ENCODE assay signal across 8 mouse cellular contexts in the genomic region with DNA sequence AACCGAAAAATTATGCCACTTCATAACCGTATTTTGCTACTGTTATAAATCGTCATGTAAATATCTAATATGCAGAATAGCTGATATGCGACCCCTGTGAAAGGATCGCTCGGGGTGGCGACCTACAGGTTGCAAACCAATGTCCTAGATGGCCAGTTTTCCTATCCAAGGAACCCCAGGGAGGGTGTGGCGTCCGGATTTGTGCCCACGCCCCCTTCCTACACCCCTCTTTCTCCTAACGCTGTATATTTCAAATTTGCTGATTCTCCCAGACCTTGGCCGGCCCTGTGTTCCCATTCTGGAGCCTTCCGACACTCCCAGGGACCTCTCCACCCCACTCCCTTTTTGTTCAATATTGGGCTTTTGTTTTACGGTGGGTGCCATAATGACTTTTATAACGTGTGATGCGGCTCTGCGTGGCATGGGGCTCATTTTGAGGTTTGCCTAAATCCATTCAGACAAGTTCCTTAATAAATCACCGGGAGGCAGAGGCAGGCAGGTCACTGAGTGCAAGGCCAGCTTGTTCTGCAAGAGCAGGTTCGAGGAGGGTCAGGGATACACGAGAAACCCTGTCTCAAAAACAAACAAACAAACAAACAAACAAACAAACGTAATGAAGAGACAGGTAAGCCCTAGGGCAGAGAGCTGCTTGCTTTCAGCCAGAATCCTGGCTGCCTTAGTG. TPM values are rescaled to one million over a fixed set of nuclear protein-coding genes. Genes with fewer than 3 reads are reported as not detected.
DNase-seq lines count a peak whose midpoint lies in the region; ATAC-seq and TF ChIP-seq lines count a peak whose summit lies in the region.

No protein-coding gene starts in this region.

- peaks cover 13% of the 10 kb centered on the region for H3K27me3 ChIP-seq in CH12.LX (replicated peaks)
- H3K27me3 ChIP-seq in heart, postnatal 0 days (ENCODE audit: control insufficient read depth, insufficient read depth, low read length): no peaks in the 10 kb centered on the region
- no peaks in the 10 kb centered on the region for H3K27me3 ChIP-seq in liver, embryonic 14.5 days (ENCODE audit: control insufficient read depth, insufficient read depth, low read length)

- no peak for TF ChIP-seq CTCF in gastrocnemius, adult 2 months (IDR thresholded peaks at IDR 0.05)
- no peak for TF ChIP-seq CTCF in CH12.LX (conservative IDR thresholded peaks at IDR 0.05 in 1 of 2, IDR thresholded peaks at IDR 0.05 in 1 of 2; ENCODE audit: low read depth in 2 of 2, low read length in 2 of 2)
- no peak for TF ChIP-seq CTCF in heart, postnatal 0 days (IDR thresholded peaks at IDR 0.05; ENCODE audit: low read depth)
- TF ChIP-seq CTCF in liver, embryonic 14.5 days (IDR thresholded peaks at IDR 0.05; ENCODE audit: low read depth): no peak

- H3K4me1 ChIP-seq in CH12.LX (ENCODE audit: control insufficient read depth in 1 of 2, insufficient read depth in 2 of 2): peaks cover 9 to 11% of the 10 kb centered on the region in 2 experiments
- H3K4me1 ChIP-seq in heart, postnatal 0 days (ENCODE audit: control insufficient read depth, insufficient read depth): peaks cover 11% of the 10 kb centered on the region; the same call in 1 of the 2 replicates
- peaks cover 2 to 11% of the 10 kb centered on the region in 2 experiments; a peak in 3 of 4 replicates for H3K4me1 ChIP-seq in liver, embryonic 14.5 days (replicated peaks; ENCODE audit: control insufficient read depth in 2 of 2, insufficient read depth in 2 of 2, low read length in 1 of 2)

- peaks cover 0 to 4% of the 10 kb centered on the region in 2 experiments for H3K36me3 ChIP-seq in CH12.LX (replicated peaks in 1 of 2; ENCODE audit: control insufficient read depth in 1 of 2, insufficient read depth in 1 of 2, low read length in 1 of 2)
- no peaks in the 10 kb centered on the region for H3K36me3 ChIP-seq in heart, postnatal 0 days (replicated peaks; ENCODE audit: control insufficient read depth, insufficient read depth, low read length)
- no peaks in the 10 kb centered on the region for H3K36me3 ChIP-seq in liver, embryonic 14.5 days (replicated peaks; ENCODE audit: control insufficient read depth, insufficient read depth, low read depth)

- no peak for DNase-seq in gastrocnemius, adult 2 months
- DNase-seq in gastrocnemius, postnatal 10 days: no peak
- DNase-seq in CH12.LX (ENCODE audit: extremely low read depth): no peak
- DNase-seq in heart, postnatal 0 days (ENCODE audit: low spot score): no peak
- no peak for DNase-seq in liver, embryonic 14.5 days (ENCODE audit: low read depth in 3 of 3, low spot score in 3 of 3)
- DNase-seq in left cerebral cortex, adult 9 months (ENCODE audit: low spot score in 2 of 2): no peak
- no peak for DNase-seq in adrenal gland, postnatal 36 days
- DNase-seq in urinary bladder, adult 18-20 months (ENCODE audit: low spot score in 2 of 2): no peak

- H3K79me2 ChIP-seq in CH12.LX (replicated peaks; ENCODE audit: control insufficient read depth, extremely low read depth, insufficient read depth, poor library complexity, severe bottlenecking): no peaks in the 10 kb centered on the region

- in situ Hi-C loops in CH12.LX (cut with MboI; ENCODE audit: low pct_ligation_motif_present, low pct_unique_long_range_greater_than_20kb, low sequenced_read_pairs): loop anchor here (5.0 kb wide), 1 partner anchor 151 kb away; no protein-coding TSS in a partner anchor

- TF ChIP-seq RAD21 in CH12.LX (IDR thresholded peaks at IDR 0.05; ENCODE audit: low read depth, low read length): no peak

- intact Hi-C loops in gastrocnemius, adult 2 months (cut with DNase I): no loop called here

- TF ChIP-seq POLR2A in CH12.LX (IDR thresholded peaks at IDR 0.05; ENCODE audit: low read depth, low read length): no peak

- WGBS in heart, postnatal 0 days: 26% methylated on average over 21 of the region's 21 CpGs
- 22% methylated on average over 21 of the region's 21 CpGs for WGBS in liver, embryonic 14.5 days (ENCODE audit: insufficient replicate concordance)

- H3K9me3 ChIP-seq in CH12.LX (replicated peaks; ENCODE audit: low read length): no peaks in the 10 kb centered on the region
- H3K9me3 ChIP-seq in heart, postnatal 0 days (replicated peaks; ENCODE audit: control insufficient read depth, low read length): no peaks in the 10 kb centered on the region
- H3K9me3 ChIP-seq in liver, embryonic 14.5 days (ENCODE audit: control insufficient read depth, low read length): no peaks in the 10 kb centered on the region

- H3K4me3 ChIP-seq in gastrocnemius, adult 2 months: peak overlapping the region; percentile 84
- peak overlapping the region; percentile 68 to 80 (median 71) for H3K4me3 ChIP-seq in CH12.LX (replicated peaks in 1 of 3; ENCODE audit: low read depth in 2 of 3, low read length in 2 of 3, poor library complexity in 1 of 3)
- H3K4me3 ChIP-seq in heart, postnatal 0 days (ENCODE audit: low read depth, low read length): peak overlapping the region; percentile 66
- peak overlapping the region; percentile 69 to 79 for H3K4me3 ChIP-seq in liver, embryonic 14.5 days (ENCODE audit: insufficient read depth in 1 of 2, low read depth in 2 of 2, low read length in 2 of 2)

- peak overlapping the region; percentile 64 for H3K9ac ChIP-seq in CH12.LX (ENCODE audit: insufficient read depth, low read depth)
- H3K9ac ChIP-seq in heart, postnatal 0 days (replicated peaks; ENCODE audit: low read depth, low read length): peak overlapping the region; percentile 67
- peak overlapping the region; percentile 74 for H3K9ac ChIP-seq in liver, embryonic 14.5 days (replicated peaks)

- no peak for ATAC-seq in heart, postnatal 0 days (ENCODE audit: insufficient read depth, low read depth)
- ATAC-seq in liver, embryonic 14.5 days (ENCODE audit: insufficient read depth): no peak

- peak overlapping the region; percentile 98 for H3K27ac ChIP-seq in gastrocnemius, adult 2 months
- H3K27ac ChIP-seq in CH12.LX (ENCODE audit: insufficient read depth, low read depth): no peak overlapping the region
- H3K27ac ChIP-seq in heart, postnatal 0 days (ENCODE audit: low read depth): peak overlapping the region; percentile 73; the same call in 1 of the 2 replicates
- H3K27ac ChIP-seq in liver, embryonic 14.5 days: peak overlapping the region; percentile 66

- no peak for TF ChIP-seq EP300 in CH12.LX (IDR thresholded peaks at IDR 0.05; ENCODE audit: low read length)
- no peak for TF ChIP-seq EP300 in heart, postnatal 0 days (IDR thresholded peaks at IDR 0.05; ENCODE audit: low read depth)
- TF ChIP-seq EP300 in liver, embryonic 14.5 days (IDR thresholded peaks at IDR 0.05; ENCODE audit: low read depth): no peak

- H3K4me2 ChIP-seq in CH12.LX (ENCODE audit: insufficient read depth, low read depth, poor library complexity, severe bottlenecking): peak overlapping the region; percentile 87
- H3K4me2 ChIP-seq in heart, postnatal 0 days (ENCODE audit: low read depth, low read length): peak overlapping the region; percentile 91
- H3K4me2 ChIP-seq in liver, embryonic 14.5 days (ENCODE audit: low read depth): peak overlapping the region; percentile 96

- dilution Hi-C loops in CH12.LX (cut with MboI; ENCODE audit: extremely low pct_ligation_motif_present, extremely low pct_unique_long_range_greater_than_20kb, low sequenced_read_pairs): no loop called here

TF ChIP-seq in CH12.LX, 34 proteins besides CTCF, POLR2A, EP300 and RAD21:
- no peak for TF ChIP-seq POLR2AphosphoS2 (IDR thresholded peaks at IDR 0.05; ENCODE audit: low read depth, low read length)
- no peak for TF ChIP-seq ZKSCAN1 (IDR thresholded peaks at IDR 0.05; ENCODE audit: borderline replicate concordance, low read depth, low read length)
- TF ChIP-seq MAZ (IDR thresholded peaks at IDR 0.05; ENCODE audit: low read depth, low read length): no peak
- TF ChIP-seq GABPA (IDR thresholded peaks at IDR 0.05; ENCODE audit: insufficient replicate concordance, low read depth, low read length): no peak
- TF ChIP-seq PAX5 (IDR thresholded peaks at IDR 0.05; ENCODE audit: low read length): no peak
- TF ChIP-seq NRF1 (IDR thresholded peaks at IDR 0.05; ENCODE audit: low read depth, low read length): no peak
- no peak for TF ChIP-seq CHD1 (IDR thresholded peaks at IDR 0.05; ENCODE audit: low read depth, low read length)

RNA-seq across cellular contexts. Expression of a gene that starts 0.9 kb away (rescaled TPM):
- total RNA-seq in gastrocnemius, adult 2 months (2021): 10 to 100 TPM; 58.2 to 75.6 TPM
- total RNA-seq in gastrocnemius, postnatal 10 days (2021): 10 to 100 TPM; 30.3 to 39.8 TPM
- total RNA-seq in CH12.LX (2012; rRNA removed): 14.3 and 18.0 TPM in 2 replicates
- total RNA-seq in CH12.LX (2014; rRNA removed): 5.5 and 6.5 TPM in 2 replicates
- 6.1 and 6.5 TPM in 2 replicates for polyA plus RNA-seq in CH12.LX (2012; ENCODE audit: insufficient read length, low read depth)
- total RNA-seq in heart, postnatal 0 days (2014; rRNA removed; ENCODE audit: low replicate concordance): 47.7 and 53.7 TPM in 2 replicates
- polyA plus RNA-seq in heart, postnatal 0 days (2015; fragmentation: Nextera tagmentation; extraction: Ambion mirVana): 21.7 and 24.9 TPM in 2 replicates
- polyA plus RNA-seq in liver, embryonic 14.5 days (2012; rRNA removed): 31.1 and 31.6 TPM in 2 replicates
- polyA plus RNA-seq in liver, embryonic 14.5 days (2014; fragmentation: Nextera tagmentation; extraction: Ambion mirVana): 29.9 and 37.1 TPM in 2 replicates
- total RNA-seq in adrenal gland, postnatal 36 days (2021): 100 to 1,000 TPM in 1 of 2 experiments, 10 to 100 TPM in 1; 57.8 to 136 TPM

RNA-seq across cellular contexts. Expression of a gene that starts 20.6 kb away (rescaled TPM):
- not detected for total RNA-seq in gastrocnemius, adult 2 months (2021)
- not detected for total RNA-seq in gastrocnemius, postnatal 10 days (2021)
- total RNA-seq in CH12.LX (2012; rRNA removed) (not detected in 2 replicates), CH12.LX (2014; rRNA removed) (not detected in 2 replicates)
- not detected in 2 replicates for polyA plus RNA-seq in CH12.LX (2012; ENCODE audit: insufficient read length, low read depth)
- total RNA-seq in heart, postnatal 0 days (2014; rRNA removed; ENCODE audit: low replicate concordance): not detected in 2 replicates
- not detected in 2 replicates for polyA plus RNA-seq in heart, postnatal 0 days (2015; fragmentation: Nextera tagmentation; extraction: Ambion mirVana)
- polyA plus RNA-seq in liver, embryonic 14.5 days (2012; rRNA removed): not detected in 2 replicates
- polyA plus RNA-seq in liver, embryonic 14.5 days (2014; fragmentation: Nextera tagmentation; extraction: Ambion mirVana): not detected in 2 replicates
- total RNA-seq in adrenal gland, postnatal 36 days (2021): not detected

RNA-seq across cellular contexts. Expression of a gene that starts 29.8 kb away (rescaled TPM):
- not detected for total RNA-seq in gastrocnemius, adult 2 months (2021)
- not detected for total RNA-seq in gastrocnemius, postnatal 10 days (2021)
- total RNA-seq in CH12.LX (2012; rRNA removed): not detected in 2 replicates
- total RNA-seq in CH12.LX (2014; rRNA removed): not detected in 2 replicates
- not detected in 2 replicates for polyA plus RNA-seq in CH12.LX (2012; ENCODE audit: insufficient read length, low read depth)
- not detected in 2 replicates for total RNA-seq in heart, postnatal 0 days (2014; rRNA removed; ENCODE audit: low replicate concordance)
- not detected in 2 replicates for polyA plus RNA-seq in heart, postnatal 0 days (2015; fragmentation: Nextera tagmentation; extraction: Ambion mirVana)
- polyA plus RNA-seq in liver, embryonic 14.5 days (2012; rRNA removed): 0.01 TPM in 1 of 2 replicates, not detected in the other
- not detected in 2 replicates for polyA plus RNA-seq in liver, embryonic 14.5 days (2014; fragmentation: Nextera tagmentation; extraction: Ambion mirVana)
- total RNA-seq in adrenal gland, postnatal 36 days (2021): not detected
